Mouse (Mus musculus): ENCODE results near the gene F11.

GRCm38 (mm10) chr8:45261920-45262319 is at the start of gene F11:
- TF ChIP-seq GATA1 (IDR thresholded peaks at IDR 0.05; ENCODE audit: borderline replicate concordance, low read length) (no peak), POLR2AphosphoS5 (IDR thresholded peaks at IDR 0.05; ENCODE audit: insufficient replicate concordance, low read depth, low read length) (no peak), CTCF (IDR thresholded peaks at IDR 0.05; ENCODE audit: low read depth, low read length) (no peak), TAL1 (conservative IDR thresholded peaks at IDR 0.05; ENCODE audit: low read depth, low read length) (no peak), GATA2 (IDR thresholded peaks at IDR 0.05; ENCODE audit: borderline replicate concordance, low read depth, low read length) (no peak)
